Comparison of ENCODE assay signal across 24 mouse cellular contexts in genomic region chr13:111536207-111536887, GRCm38 (mm10). TPM values are rescaled to one million over a fixed set of nuclear protein-coding genes. Genes with fewer than 3 reads are reported as not detected.
A peak's percentile ranks its signal among the peaks of the same experiment; 100 is the strongest.
DNase-seq lines count a peak whose midpoint lies in the region; ATAC-seq and TF ChIP-seq lines count a peak whose summit lies in the region.
"Had no signal": no experiment of that assay in that cellular context is flagged by ENCODE, and none has a peak within 500 bp of the region (broad histone marks: within the 10 kb centered on the region; RNA-seq: fewer than 3 reads in every experiment).

No protein-coding gene starts in this region.

- no peak overlapping the region for H3K4me2 ChIP-seq in intestine, postnatal 0 days (replicated peaks; ENCODE audit: low read depth)
- H3K4me2 ChIP-seq in intestine, embryonic 16.5 days (ENCODE audit: low read depth, low read length), result no peak overlapping the region
- H3K4me2 ChIP-seq: forebrain, embryonic 15.5 days; hindbrain, embryonic 15.5 days; lung, embryonic 15.5 days; neural tube, embryonic 15.5 days had no signal

- intact Hi-C loops in heart, postnatal 10 days (cut with DNase I), result no loop called here

- H3K9ac ChIP-seq in intestine, postnatal 0 days (ENCODE audit: low read depth, low read length), result no peak overlapping the region
- no peak overlapping the region for H3K9ac ChIP-seq in intestine, embryonic 16.5 days (ENCODE audit: low read depth, low read length)
- H3K9ac ChIP-seq: forebrain, embryonic 15.5 days; hindbrain, embryonic 15.5 days; lung, embryonic 15.5 days; neural tube, embryonic 15.5 days had no signal

- WGBS in intestine, postnatal 0 days, result 68% methylated on average over 6 of the region's 6 CpGs
- 74% methylated on average over 6 of the region's 6 CpGs for WGBS in intestine, embryonic 16.5 days
- 67% methylated on average over 6 of the region's 6 CpGs for WGBS in thymus, adult 2 months

- H3K27ac ChIP-seq in intestine, postnatal 0 days (ENCODE audit: low read depth, low read length), result no peak overlapping the region
- no peak overlapping the region for H3K27ac ChIP-seq in intestine, embryonic 16.5 days (ENCODE audit: low read length)
- no peak overlapping the region; the same call in 1 of the 2 replicates for H3K27ac ChIP-seq in thymus, adult 2 months (ENCODE audit: control insufficient read depth, insufficient read depth, low read length)
- H3K27ac ChIP-seq: forebrain, embryonic 15.5 days; hindbrain, embryonic 15.5 days; lung, embryonic 15.5 days; midbrain, embryonic 10.5 days; neural tube, embryonic 15.5 days had no signal

- no peak overlapping the region for H3K4me3 ChIP-seq in intestine, postnatal 0 days (ENCODE audit: low read depth, low read length)
- H3K4me3 ChIP-seq in intestine, embryonic 16.5 days (ENCODE audit: low read length), result no peak overlapping the region
- H3K4me3 ChIP-seq in thymus, adult 2 months (ENCODE audit: control insufficient read depth, insufficient read depth, low read length), result no peak overlapping the region
- H3K4me3 ChIP-seq: forebrain, embryonic 15.5 days; hindbrain, embryonic 15.5 days; lung, embryonic 15.5 days; midbrain, embryonic 10.5 days; neural tube, embryonic 15.5 days had no signal

- no peak for ATAC-seq in intestine, postnatal 0 days
- ATAC-seq in intestine, embryonic 16.5 days, result no peak
- ATAC-seq: forebrain, embryonic 15.5 days had no signal

- TF ChIP-seq POLR2A in thymus, adult 2 months (IDR thresholded peaks at IDR 0.05; ENCODE audit: control insufficient read depth, extremely low read depth, insufficient read depth, low read length, poor library complexity), result no peak

- H3K36me3 ChIP-seq in intestine, postnatal 0 days (ENCODE audit: control insufficient read depth, insufficient read depth), result no peaks in the 10 kb centered on the region
- no peaks in the 10 kb centered on the region for H3K36me3 ChIP-seq in intestine, embryonic 16.5 days (ENCODE audit: control insufficient read depth, insufficient read depth, low read length)
- no peaks in the 10 kb centered on the region for H3K36me3 ChIP-seq in thymus, adult 2 months (ENCODE audit: control insufficient read depth, insufficient read depth, low read length)
- H3K36me3 ChIP-seq in splenic B cell, adult 2 months (ENCODE audit: control insufficient read depth, insufficient read depth, low read length, poor library complexity, severe bottlenecking), result no peaks in the 10 kb centered on the region
- H3K36me3 ChIP-seq: forebrain, embryonic 15.5 days; hindbrain, embryonic 15.5 days; lung, embryonic 15.5 days; midbrain, embryonic 10.5 days; neural tube, embryonic 15.5 days had no signal

- no peaks in the 10 kb centered on the region for H3K27me3 ChIP-seq in intestine, postnatal 0 days (replicated peaks; ENCODE audit: control insufficient read depth, insufficient read depth, low read length)
- H3K27me3 ChIP-seq in intestine, embryonic 16.5 days (replicated peaks; ENCODE audit: control insufficient read depth, insufficient read depth, low read length), result no peaks in the 10 kb centered on the region
- no peaks in the 10 kb centered on the region for H3K27me3 ChIP-seq in thymus, adult 2 months (ENCODE audit: control insufficient read depth, insufficient read depth, low read length)
- H3K27me3 ChIP-seq in splenic B cell, adult 2 months (ENCODE audit: control insufficient read depth, insufficient read depth, low read length, poor library complexity, severe bottlenecking), result no peaks in the 10 kb centered on the region
- H3K27me3 ChIP-seq: forebrain, embryonic 15.5 days; hindbrain, embryonic 15.5 days; lung, embryonic 15.5 days; neural tube, embryonic 15.5 days had no signal

- peak; percentile 59 for TF ChIP-seq CTCF in intestine, postnatal 0 days (IDR thresholded peaks at IDR 0.05; ENCODE audit: low read depth)
- TF ChIP-seq CTCF in thymus, adult 2 months (IDR thresholded peaks at IDR 0.05; ENCODE audit: borderline replicate concordance, control insufficient read depth, extremely low read depth, insufficient read depth, low read length, poor library complexity), result no peak

- H3K4me1 ChIP-seq in intestine, postnatal 0 days (replicated peaks; ENCODE audit: control insufficient read depth, insufficient read depth, low read length), result no peaks in the 10 kb centered on the region; the same call in 1 of the 2 replicates
- H3K4me1 ChIP-seq in intestine, embryonic 16.5 days (ENCODE audit: control insufficient read depth, insufficient read depth, low read length), result no peaks in the 10 kb centered on the region
- H3K4me1 ChIP-seq in thymus, adult 2 months (replicated peaks; ENCODE audit: control insufficient read depth, insufficient read depth, low read length), result no peaks in the 10 kb centered on the region
- H3K4me1 ChIP-seq: forebrain, embryonic 15.5 days; hindbrain, embryonic 15.5 days; lung, embryonic 15.5 days; midbrain, embryonic 10.5 days; neural tube, embryonic 15.5 days had no signal

- peak; percentile 6 for DNase-seq in thymus, adult 2 months
- no peak for DNase-seq in thymus, adult 18-20 months
- DNase-seq in ZHBTc4 (ENCODE audit: low read depth, low spot score), result peak; percentile 68
- DNase-seq in splenic B cell, adult 2 months (ENCODE audit: low read depth, low spot score), result peak; percentile 14
- no peak for DNase-seq in cerebellum, postnatal 4 days (ENCODE audit: low spot score in 2 of 2)
- no peak for DNase-seq in heart, postnatal 10 days
- DNase-seq: adrenal gland, postnatal 10 days; B cell, adult 2 months; cerebellum, adult 9-10 months; heart, postnatal 14 days; layer of hippocampus, adult 9-11 months; retina, postnatal 1 day had no signal

- H3K9me3 ChIP-seq in intestine, postnatal 0 days (ENCODE audit: control insufficient read depth), result no peaks in the 10 kb centered on the region
- no peaks in the 10 kb centered on the region for H3K9me3 ChIP-seq in intestine, embryonic 16.5 days (ENCODE audit: control insufficient read depth, low read length)
- H3K9me3 ChIP-seq: forebrain, embryonic 15.5 days; hindbrain, embryonic 15.5 days; lung, embryonic 15.5 days; midbrain, embryonic 10.5 days; neural tube, embryonic 15.5 days had no signal

RNA-seq across cellular contexts. Expression of gene Gm49496, which starts 13.4 kb away (rescaled TPM):
- polyA plus RNA-seq in intestine, postnatal 0 days (2015; fragmentation: Nextera tagmentation; extraction: Ambion mirVana), result not detected in 2 replicates
- 0.12 TPM in 1 of 2 replicates, not detected in the other for polyA plus RNA-seq in intestine, embryonic 16.5 days (2015; fragmentation: Nextera tagmentation; extraction: Ambion mirVana)
- polyA plus RNA-seq in thymus, adult 2 months (2012; rRNA removed), result not detected in 2 replicates
- not detected for total RNA-seq in heart, postnatal 10 days (2021)
- total RNA-seq: adrenal gland, postnatal 10 days; gastrocnemius, adult 8-10 months; heart, postnatal 14 days; left cerebral cortex, postnatal 10 days had no signal
- polyA plus RNA-seq: forebrain, embryonic 15.5 days; hindbrain, embryonic 15.5 days; kidney, embryonic 14.5 days; limb, embryonic 14.5 days; lung, embryonic 15.5 days; midbrain, embryonic 10.5 days; neural tube, embryonic 15.5 days; stomach, embryonic 16.5 days had no signal

RNA-seq across cellular contexts. Expression of gene Gpbp1, which starts 46.4 kb away (rescaled TPM):
- polyA plus RNA-seq in intestine, postnatal 0 days (2015; fragmentation: Nextera tagmentation; extraction: Ambion mirVana), result 33.2 and 36.3 TPM in 2 replicates
- polyA plus RNA-seq in intestine, embryonic 16.5 days (2015; fragmentation: Nextera tagmentation; extraction: Ambion mirVana), result 63.0 and 66.5 TPM in 2 replicates
- 4.4 and 5.0 TPM in 2 replicates for polyA plus RNA-seq in thymus, adult 2 months (2012; rRNA removed)
- total RNA-seq in heart, postnatal 10 days (2021), result 10 to 100 TPM; 50.0 to 50.2 TPM

RNA-seq across cellular contexts. Expression of gene Gm10198, which starts 56.2 kb away (rescaled TPM):
- polyA plus RNA-seq in intestine, postnatal 0 days (2015; fragmentation: Nextera tagmentation; extraction: Ambion mirVana), result not detected in 2 replicates
- not detected in 2 replicates for polyA plus RNA-seq in intestine, embryonic 16.5 days (2015; fragmentation: Nextera tagmentation; extraction: Ambion mirVana)
- not detected in 2 replicates for polyA plus RNA-seq in thymus, adult 2 months (2012; rRNA removed)
- not detected for total RNA-seq in heart, postnatal 10 days (2021)
- total RNA-seq: adrenal gland, postnatal 10 days; gastrocnemius, adult 8-10 months; heart, postnatal 14 days; left cerebral cortex, postnatal 10 days had no signal
- polyA plus RNA-seq: forebrain, embryonic 15.5 days; hindbrain, embryonic 15.5 days; kidney, embryonic 14.5 days; limb, embryonic 14.5 days; lung, embryonic 15.5 days; midbrain, embryonic 10.5 days; neural tube, embryonic 15.5 days; stomach, embryonic 16.5 days had no signal

Comparison
In these comparisons a context has a peak if more than half of its experiments do, and no peak if none do; other contexts are left out.
1. DNase-seq: peak in thymus, adult 2 months (single experiment), ZHBTc4 (single experiment) and splenic B cell, adult 2 months (single experiment); none in thymus, adult 18-20 months (0 of 2), cerebellum, postnatal 4 days (0 of 2) and heart, postnatal 10 days (0 of 2).